Mouse (Mus musculus): ENCODE data around the gene N4bp2. TPM values are rescaled to one million over a fixed set of nuclear protein-coding genes. Genes with fewer than 3 reads are reported as not detected.

The N4bp2 gene
- polyA plus RNA-seq, 1 experiment, result 22.0 TPM

DNA sequence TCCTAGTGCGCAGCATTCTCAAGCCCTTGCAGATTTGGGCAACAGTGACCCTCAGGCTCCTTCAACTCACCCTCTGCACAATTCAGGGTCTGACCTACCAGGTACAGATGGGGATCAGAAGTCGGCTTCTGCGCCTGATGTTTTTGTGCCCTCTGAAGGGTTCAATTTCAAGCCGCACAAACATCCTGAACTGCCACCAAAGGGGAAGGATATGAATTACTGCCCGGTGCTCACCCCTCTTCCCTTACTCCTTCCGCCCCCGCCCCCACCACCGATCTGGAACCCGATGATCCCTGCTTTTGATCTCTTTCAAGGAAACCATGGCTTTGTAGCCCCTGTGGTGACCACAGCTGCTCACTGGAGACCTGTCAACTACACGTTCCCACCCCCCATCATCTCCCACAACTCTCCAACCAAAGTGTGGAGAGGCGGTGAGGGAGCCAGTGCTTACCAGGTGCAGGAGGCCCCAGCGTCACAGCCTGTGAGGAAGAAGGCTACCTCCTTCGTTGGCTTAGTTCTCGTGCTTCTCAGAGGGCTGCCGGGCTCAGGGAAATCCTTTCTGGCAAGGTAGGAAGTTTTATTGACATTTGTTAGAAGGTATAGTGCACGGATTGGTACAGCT lies 27.4 kb downstream of the N4bp2 start:
- no peak for TF ChIP-seq POLR2A (IDR thresholded peaks at IDR 0.05; ENCODE audit: control insufficient read depth, extremely low read depth, insufficient read depth, low read length, poor library complexity)
- TF ChIP-seq CTCF (IDR thresholded peaks at IDR 0.05; ENCODE audit: borderline replicate concordance, control insufficient read depth, extremely low read depth, insufficient read depth, low read length, poor library complexity), result no peak
- 15% methylated on average over 16 of the region's 16 CpGs for WGBS
- peak overlapping the region; percentile 46 for H3K4me3 ChIP-seq (ENCODE audit: control insufficient read depth, insufficient read depth, low read length)
- no peaks in the 10 kb centered on the region for H3K27me3 ChIP-seq (ENCODE audit: control insufficient read depth, insufficient read depth, low read length)
- H3K36me3 ChIP-seq (ENCODE audit: control insufficient read depth, insufficient read depth, low read length), result peaks cover 11% of the 10 kb centered on the region
- H3K4me1 ChIP-seq (replicated peaks; ENCODE audit: control insufficient read depth, insufficient read depth, low read length), result peaks cover 18% of the 10 kb centered on the region
- H3K27ac ChIP-seq (ENCODE audit: control insufficient read depth, insufficient read depth, low read length), result peak overlapping the region; percentile 83; the same call in 1 of the 2 replicates
- peak; percentile 59 for DNase-seq

DNA sequence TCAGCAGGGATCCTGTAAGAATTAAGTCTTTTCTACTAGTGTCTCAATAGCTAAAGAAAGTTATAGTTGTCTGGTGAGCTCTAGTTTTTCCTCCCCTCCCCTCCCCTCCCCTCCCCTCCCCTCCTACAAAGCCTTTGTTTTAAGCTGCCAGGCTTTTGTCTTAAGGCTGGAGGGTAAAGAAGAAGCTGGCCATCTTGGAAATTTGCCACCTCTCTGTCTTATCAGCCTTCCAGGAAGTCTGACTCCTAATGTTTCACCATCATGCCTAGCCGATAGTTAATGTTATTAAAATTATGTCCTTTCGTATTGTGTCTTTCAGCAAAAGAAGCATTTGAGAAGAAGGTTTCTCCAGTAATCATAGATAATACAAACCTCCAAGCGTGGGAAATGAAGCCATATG lies 30.9 kb downstream of the N4bp2 start:
- Histone ChIP-seq H3K36me3 (ENCODE audit: control insufficient read depth, insufficient read depth, low read length) (peaks cover 17% of the 10 kb centered on the region), H3K4me1 (replicated peaks; ENCODE audit: control insufficient read depth, insufficient read depth, low read length) (peaks cover 21% of the 10 kb centered on the region), H3K27me3 (ENCODE audit: control insufficient read depth, insufficient read depth, low read length) (no peaks in the 10 kb centered on the region), H3K27ac (ENCODE audit: control insufficient read depth, insufficient read depth, low read length) (no peak overlapping the region; the same call in 1 of the 2 replicates), H3K4me3 (ENCODE audit: control insufficient read depth, insufficient read depth, low read length) (no peak overlapping the region)
- WGBS, result 89% methylated on average over 3 of the region's 3 CpGs
- DNase-seq, result no peak
- no peak for TF ChIP-seq POLR2A (IDR thresholded peaks at IDR 0.05; ENCODE audit: control insufficient read depth, extremely low read depth, insufficient read depth, low read length, poor library complexity)
- TF ChIP-seq CTCF (IDR thresholded peaks at IDR 0.05; ENCODE audit: borderline replicate concordance, control insufficient read depth, extremely low read depth, insufficient read depth, low read length, poor library complexity), result no peak

DNA sequence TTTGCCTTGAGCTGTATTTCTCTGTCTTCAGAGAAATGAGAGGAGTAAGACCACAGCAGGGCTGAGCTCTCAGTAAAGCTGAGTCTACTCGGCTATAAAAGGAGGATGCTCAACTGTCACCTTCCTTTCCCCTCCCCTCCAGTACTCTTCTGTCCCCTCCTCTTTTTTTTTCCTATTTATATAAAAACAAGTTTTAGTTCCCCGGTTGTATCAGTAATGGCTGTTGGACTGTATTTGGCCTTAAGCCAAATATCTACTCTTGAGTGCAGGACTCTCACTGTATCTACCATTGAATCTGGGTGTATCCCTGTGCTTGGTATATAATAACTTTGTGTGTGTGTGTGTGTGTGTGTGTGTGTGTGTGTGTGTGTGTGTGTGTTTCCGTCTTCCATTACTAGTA lies 31.4 kb downstream of the N4bp2 start:
- DNase-seq, result no peak
- no peaks in the 10 kb centered on the region for H3K27me3 ChIP-seq (ENCODE audit: control insufficient read depth, insufficient read depth, low read length)
- no peak overlapping the region for H3K4me3 ChIP-seq (ENCODE audit: control insufficient read depth, insufficient read depth, low read length)
- peaks cover 21% of the 10 kb centered on the region for H3K4me1 ChIP-seq (replicated peaks; ENCODE audit: control insufficient read depth, insufficient read depth, low read length)
- 33% methylated on average over 3 of the region's 3 CpGs for WGBS
- H3K27ac ChIP-seq (ENCODE audit: control insufficient read depth, insufficient read depth, low read length), result peak overlapping the region; percentile 61; the same call in 1 of the 2 replicates
- TF ChIP-seq POLR2A (IDR thresholded peaks at IDR 0.05; ENCODE audit: control insufficient read depth, extremely low read depth, insufficient read depth, low read length, poor library complexity) (no peak), CTCF (IDR thresholded peaks at IDR 0.05; ENCODE audit: borderline replicate concordance, control insufficient read depth, extremely low read depth, insufficient read depth, low read length, poor library complexity) (no peak)
- H3K36me3 ChIP-seq (ENCODE audit: control insufficient read depth, insufficient read depth, low read length), result peaks cover 17% of the 10 kb centered on the region

DNA sequence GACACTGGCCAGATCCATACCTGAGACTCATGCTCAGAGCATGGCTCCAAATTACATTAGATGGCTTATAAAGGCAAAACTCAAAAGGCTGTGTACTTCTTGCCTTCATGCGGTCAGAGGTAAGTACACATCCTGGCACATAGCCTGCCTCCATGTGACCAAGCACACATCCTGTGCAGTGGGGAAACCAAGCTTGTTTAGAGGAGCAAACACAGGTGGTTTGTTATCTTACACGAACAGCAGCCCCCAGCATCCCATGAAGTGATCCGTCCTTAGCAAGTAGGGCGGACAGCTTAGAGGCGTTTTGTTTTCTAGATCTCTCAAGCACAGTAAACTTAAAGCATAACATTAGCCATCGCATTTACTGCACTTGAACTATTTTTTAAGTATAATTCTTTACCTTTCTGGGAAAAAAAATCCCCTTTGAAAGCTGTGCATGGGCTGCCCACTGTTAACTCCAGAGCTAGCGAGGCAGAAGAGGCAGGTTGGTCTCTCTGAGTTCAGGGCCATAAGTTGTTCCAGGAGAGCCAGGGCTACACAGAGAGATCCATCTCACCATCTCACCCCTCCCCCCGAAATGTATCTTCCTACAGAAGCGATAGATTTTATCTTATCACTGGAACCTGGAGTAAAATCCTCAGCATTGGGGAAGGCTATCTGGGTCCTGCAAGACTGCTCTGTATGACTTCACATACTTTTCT lies 32.1 kb downstream of the N4bp2 start:
- no peak overlapping the region for H3K4me3 ChIP-seq (ENCODE audit: control insufficient read depth, insufficient read depth, low read length)
- H3K36me3 ChIP-seq (ENCODE audit: control insufficient read depth, insufficient read depth, low read length), result peaks cover 17% of the 10 kb centered on the region
- H3K27ac ChIP-seq (ENCODE audit: control insufficient read depth, insufficient read depth, low read length), result peak overlapping the region; percentile 94
- no peaks in the 10 kb centered on the region for H3K27me3 ChIP-seq (ENCODE audit: control insufficient read depth, insufficient read depth, low read length)
- DNase-seq, result peak; percentile 70
- TF ChIP-seq POLR2A (IDR thresholded peaks at IDR 0.05; ENCODE audit: control insufficient read depth, extremely low read depth, insufficient read depth, low read length, poor library complexity) (no peak), CTCF (IDR thresholded peaks at IDR 0.05; ENCODE audit: borderline replicate concordance, control insufficient read depth, extremely low read depth, insufficient read depth, low read length, poor library complexity) (no peak)
- peaks cover 18% of the 10 kb centered on the region for H3K4me1 ChIP-seq (replicated peaks; ENCODE audit: control insufficient read depth, insufficient read depth, low read length)
- WGBS, result 44% methylated on average over 9 of the region's 9 CpGs

DNA sequence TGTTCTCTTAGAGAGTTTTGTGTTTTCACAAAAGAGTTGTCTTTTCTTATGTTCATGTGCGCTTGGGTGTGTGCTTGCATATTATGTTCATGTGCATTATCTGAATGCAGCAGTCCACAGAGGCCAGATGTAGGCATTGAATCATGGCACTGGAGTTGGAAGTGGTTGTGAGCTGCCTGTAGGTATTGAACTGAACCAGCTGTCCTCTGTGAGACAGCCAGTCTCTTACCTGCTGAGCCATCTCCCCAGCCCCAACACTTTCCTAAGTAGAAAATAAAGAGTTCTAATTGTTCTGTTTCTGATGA lies 32.6 kb downstream of the N4bp2 start:
- H3K36me3 ChIP-seq (ENCODE audit: control insufficient read depth, insufficient read depth, low read length), result peaks cover 18% of the 10 kb centered on the region
- H3K4me3 ChIP-seq (ENCODE audit: control insufficient read depth, insufficient read depth, low read length), result no peak overlapping the region
- H3K4me1 ChIP-seq (replicated peaks; ENCODE audit: control insufficient read depth, insufficient read depth, low read length), result peaks cover 13% of the 10 kb centered on the region
- H3K27ac ChIP-seq (ENCODE audit: control insufficient read depth, insufficient read depth, low read length), result peak overlapping the region; percentile 94
- H3K27me3 ChIP-seq (ENCODE audit: control insufficient read depth, insufficient read depth, low read length), result no peaks in the 10 kb centered on the region
- 100% methylated on average over 1 of the region's 1 CpGs for WGBS
- TF ChIP-seq POLR2A (IDR thresholded peaks at IDR 0.05; ENCODE audit: control insufficient read depth, extremely low read depth, insufficient read depth, low read length, poor library complexity) (no peak), CTCF (IDR thresholded peaks at IDR 0.05; ENCODE audit: borderline replicate concordance, control insufficient read depth, extremely low read depth, insufficient read depth, low read length, poor library complexity) (no peak)
- DNase-seq, result no peak

DNA sequence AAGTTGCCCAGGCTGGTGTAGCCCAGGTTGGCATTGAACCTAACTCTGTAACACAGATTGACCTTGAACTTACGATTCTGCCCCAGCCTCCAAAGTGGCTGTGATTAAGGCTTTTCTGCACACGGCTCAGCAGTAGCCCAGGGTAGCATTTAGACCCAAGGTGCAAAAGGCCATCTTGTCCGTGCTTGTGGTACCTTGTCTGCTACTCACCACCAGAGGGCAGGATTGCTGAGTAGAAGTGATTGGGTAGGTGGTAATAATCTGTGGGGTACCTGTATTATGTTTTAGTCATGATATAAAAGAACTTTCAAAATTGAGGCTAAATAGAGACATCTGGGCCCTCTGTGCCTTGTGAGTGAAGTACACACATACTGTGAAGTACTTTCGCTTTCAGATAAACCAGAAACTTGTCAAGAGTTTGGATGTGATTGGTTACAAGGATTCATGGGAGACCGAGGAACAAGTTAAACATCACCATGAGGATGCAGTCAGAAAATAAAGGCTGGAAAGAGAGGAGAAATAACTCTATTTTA lies 60.3 kb downstream of the N4bp2 start:
- peaks cover 6% of the 10 kb centered on the region for H3K4me1 ChIP-seq (replicated peaks; ENCODE audit: control insufficient read depth, insufficient read depth, low read length)
- H3K27me3 ChIP-seq (ENCODE audit: control insufficient read depth, insufficient read depth, low read length), result no peaks in the 10 kb centered on the region
- no peak overlapping the region for H3K27ac ChIP-seq (ENCODE audit: control insufficient read depth, insufficient read depth, low read length)
- DNase-seq, result peak; percentile 76
- H3K4me3 ChIP-seq (ENCODE audit: control insufficient read depth, insufficient read depth, low read length), result no peak overlapping the region
- TF ChIP-seq POLR2A (IDR thresholded peaks at IDR 0.05; ENCODE audit: control insufficient read depth, extremely low read depth, insufficient read depth, low read length, poor library complexity) (no peak), CTCF (IDR thresholded peaks at IDR 0.05; ENCODE audit: borderline replicate concordance, control insufficient read depth, extremely low read depth, insufficient read depth, low read length, poor library complexity) (no peak)
- 70% methylated on average over 5 of the region's 5 CpGs for WGBS
- H3K36me3 ChIP-seq (ENCODE audit: control insufficient read depth, insufficient read depth, low read length), result peaks cover 27% of the 10 kb centered on the region
